Mouse (Mus musculus): Measurements from ENCODE around the gene Exoc6.

Gene Exoc6

GRCm38 (mm10) chr19:37726585-37726984 lies 176.4 kb downstream of the Exoc6 start:
- no peak for DNase-seq (ENCODE audit: low read depth, low spot score)

- DNase-seq (ENCODE audit: low read depth, low spot score), result no peak
Observed at GRCm38 (mm10) chr19:37727366-37727765, 177.1 kb downstream of the Exoc6 start.
